Mouse (Mus musculus) CD4-positive, CD25-positive, alpha-beta regulatory T cell, adult 4 months (primary cell): ENCODE results near the gene Unc13d. TPM values are rescaled to one million over a fixed set of nuclear protein-coding genes. Genes with fewer than 3 reads are reported as not detected.
"Not testable (repeated sequence)": the region's sequence is repeated elsewhere in the genome, so short reads cannot be mapped to it uniquely, and the experiment has no call there.

Experiments
- ATAC-seq: one replicate; pipeline ENCODE4 v1.8.0; 2017
- polyA plus RNA-seq, 2 experiments: library from polyadenylated mRNA; unstranded; fragments of 100-300 nt; shearing (Covaris generic); gene quantifications; one replicate each; pipeline ENCODE4 v1.2.1; 2017

Unc13d gene
- polyA plus RNA-seq, 2 experiments from 2014 or later: 73.8 to 138 TPM

DNA sequence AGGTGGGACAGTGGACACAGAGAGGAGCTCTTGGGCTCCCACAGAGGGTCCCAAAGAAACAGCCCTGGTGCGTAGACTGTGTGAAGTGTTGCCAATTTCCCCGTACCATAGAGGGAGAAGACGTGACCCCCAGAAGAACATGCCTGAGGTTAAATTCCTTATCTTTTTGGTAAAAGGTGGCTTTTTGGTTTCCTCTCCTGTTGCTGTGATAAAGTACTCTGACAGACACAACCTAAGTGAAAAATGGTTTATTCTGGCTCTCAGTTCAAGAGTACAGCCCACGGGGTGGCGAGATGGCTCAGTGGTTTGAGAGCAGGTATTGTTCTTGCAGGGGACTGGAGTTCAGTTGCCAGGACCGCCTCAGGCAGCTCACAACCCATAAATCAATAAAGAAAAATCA lies 21.7 kb upstream of the Unc13d start:
- no peak for ATAC-seq

DNA sequence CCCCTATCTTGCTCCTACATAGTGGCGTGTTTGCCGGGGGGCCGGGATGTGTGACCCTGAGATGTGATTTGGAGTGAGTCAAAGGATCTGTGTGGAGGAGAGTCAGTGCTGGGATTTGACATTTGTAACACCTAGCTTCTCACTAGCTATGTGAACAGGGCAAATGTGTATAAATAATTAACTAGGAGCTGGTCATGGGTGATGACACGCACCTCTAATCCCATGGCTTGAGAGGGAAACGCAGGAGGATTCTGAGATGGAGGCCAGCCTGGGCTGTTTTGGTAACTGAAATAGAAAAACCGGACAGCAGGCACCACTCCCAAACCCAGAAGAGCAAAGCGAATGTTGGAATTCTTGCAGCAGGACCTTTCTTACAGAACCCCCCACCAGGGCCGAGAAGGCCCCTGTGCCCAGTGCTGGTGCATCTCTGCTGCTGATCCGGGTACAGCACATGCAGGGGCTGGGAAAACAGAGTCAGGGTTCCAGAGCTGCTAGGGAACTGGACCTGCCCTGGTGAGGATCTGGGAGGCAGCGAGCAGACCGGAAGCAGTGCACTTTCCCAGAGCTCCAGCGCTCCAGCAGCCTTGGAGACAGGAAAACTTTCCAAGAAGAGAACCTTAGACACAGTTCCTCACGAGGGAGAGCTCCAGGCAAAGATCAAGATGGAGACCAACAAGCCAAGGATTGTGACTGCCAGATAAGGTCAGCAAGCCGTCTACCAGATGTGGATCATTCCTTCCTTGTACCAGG lies 21.1 kb upstream of the Unc13d start:
- no peak for ATAC-seq

DNA sequence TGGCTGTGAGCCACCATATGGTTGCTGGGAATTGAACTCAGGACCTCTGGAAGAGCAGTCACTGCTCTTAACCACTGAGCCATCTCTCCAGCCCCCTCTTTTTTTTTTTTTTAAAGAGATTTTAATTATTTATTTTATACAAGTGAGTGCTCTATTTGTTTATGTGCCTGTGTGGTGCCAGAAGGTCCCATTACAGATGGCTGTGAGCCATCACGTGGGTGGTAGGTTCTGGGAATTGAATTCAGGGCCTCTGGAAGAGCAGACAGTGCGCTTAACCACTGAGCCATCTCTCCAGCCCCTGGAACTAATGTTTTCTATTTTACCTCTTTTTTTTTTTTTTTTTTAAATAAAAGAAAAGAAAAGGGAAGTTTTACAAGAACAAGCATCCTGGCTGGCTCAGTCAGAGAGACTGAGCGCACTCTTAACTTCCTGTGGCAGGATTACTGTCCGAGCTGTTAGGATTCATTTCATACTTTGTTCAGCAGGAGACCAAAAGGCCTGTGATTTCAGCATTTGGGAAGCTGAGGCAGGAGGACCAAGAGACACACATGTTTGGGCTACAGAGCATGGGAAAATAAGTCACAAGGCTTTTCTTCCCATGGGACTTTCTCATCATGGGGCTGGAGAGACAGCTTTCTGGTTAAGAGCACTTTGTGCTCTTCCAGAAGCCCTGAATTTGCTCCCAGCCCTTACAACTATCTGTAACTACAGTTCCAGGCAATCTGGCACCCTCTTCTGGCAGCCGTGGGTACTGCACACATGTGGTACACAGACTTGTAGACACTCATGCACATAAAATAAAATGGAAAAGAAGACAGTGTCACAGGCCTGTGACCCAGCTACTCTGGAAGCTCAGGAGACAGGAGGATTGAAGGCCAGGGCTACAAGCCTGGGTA lies 18.7 kb upstream of the Unc13d start:
- no peak for ATAC-seq

DNA sequence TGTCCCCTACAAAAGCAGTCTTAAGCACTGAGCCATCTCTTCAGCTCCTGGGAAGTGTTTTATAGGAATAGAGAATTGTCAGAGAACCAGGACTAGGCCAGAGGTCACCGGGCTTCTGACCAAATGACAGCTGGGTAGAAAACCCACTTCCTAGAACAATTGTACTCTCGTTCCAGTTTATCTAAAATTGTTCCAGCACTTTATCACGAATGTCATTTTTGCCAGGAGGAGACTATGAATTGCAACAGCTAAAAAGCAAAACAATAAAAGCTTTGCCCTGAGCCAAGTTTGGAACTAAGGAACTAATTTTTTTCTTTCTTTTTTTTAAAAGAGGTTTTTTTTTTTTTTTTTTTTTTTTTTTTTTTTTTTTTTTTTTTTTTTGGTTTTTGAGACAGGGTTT lies 17.8 kb upstream of the Unc13d start:
- ATAC-seq: no peak

DNA sequence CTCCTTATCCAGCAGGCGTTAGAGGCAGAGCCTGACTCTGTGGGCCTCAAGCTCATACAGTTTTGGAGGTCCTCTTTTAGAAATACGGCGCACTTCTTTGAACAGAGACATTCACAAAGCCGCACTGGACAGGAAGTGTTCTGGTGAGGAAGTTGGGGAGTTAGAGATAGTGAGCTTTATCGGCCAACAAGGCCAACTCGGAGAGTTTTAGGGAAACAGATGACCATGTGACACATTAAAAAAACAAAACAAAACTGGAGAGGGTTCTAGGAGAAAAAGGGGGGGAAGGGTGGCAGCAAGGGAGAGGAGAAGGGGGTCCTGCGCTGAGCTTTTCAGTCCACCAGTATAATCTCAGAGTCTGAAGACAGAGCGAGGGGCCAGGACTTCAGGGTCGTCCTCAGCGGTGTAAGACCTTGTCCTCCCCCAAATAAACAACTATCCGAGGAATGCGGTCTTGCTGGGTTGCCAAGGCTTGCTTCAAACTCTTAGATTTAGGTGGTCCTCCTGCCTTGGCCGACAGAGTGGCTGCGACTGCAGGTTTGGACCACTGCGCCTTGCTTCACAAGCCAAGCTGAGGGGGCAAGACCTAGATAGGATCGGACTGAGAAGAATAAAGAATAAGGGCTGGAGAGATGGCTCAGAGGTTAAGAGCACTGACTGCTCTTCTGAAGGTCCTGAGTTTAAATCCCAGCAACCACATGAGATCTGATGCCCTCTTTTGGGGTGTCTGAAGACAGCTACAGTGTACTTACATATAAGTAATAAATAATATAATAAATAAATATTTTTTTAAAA lies 16.2 kb upstream of the Unc13d start:
- ATAC-seq: no peak

DNA sequence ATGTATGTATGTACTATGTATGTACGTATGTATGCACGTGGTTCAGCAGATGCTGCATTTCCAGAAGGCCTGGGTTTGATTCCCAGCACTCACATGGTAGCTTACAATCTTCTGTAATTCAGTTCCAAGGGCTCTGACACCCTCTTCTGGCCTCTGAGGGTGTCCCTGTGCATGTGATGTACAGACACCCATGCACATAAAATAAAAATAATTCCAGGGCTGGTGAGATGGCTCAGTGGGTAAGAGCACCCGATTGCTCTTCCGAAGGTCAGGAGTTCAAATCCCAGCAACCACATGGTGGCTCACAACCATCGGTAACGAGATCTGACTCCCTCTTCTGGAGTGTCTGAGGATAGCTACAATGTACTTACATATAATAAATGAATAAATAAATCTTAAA lies 15.2 kb upstream of the Unc13d start:
- not testable (repeated sequence) for ATAC-seq

DNA sequence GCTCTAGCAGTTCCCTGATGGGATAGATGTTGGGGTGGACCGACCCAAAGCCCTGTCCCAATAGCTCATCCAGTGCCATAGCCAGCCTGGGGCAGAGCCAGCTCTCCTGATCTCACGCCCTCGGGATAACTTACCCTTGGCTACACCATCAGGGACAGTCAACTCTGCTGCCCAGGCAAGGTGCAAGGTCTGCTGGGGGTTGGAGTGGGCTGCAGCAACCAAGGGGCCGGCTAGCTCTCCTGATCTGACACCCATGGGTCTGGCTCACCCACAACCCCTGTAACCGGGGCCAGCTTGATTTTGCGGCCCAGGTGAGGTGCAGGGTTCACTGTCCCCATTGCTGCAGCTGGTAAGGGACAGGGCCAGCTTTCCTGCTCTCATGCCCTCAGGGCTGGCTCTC lies 13.8 kb upstream of the Unc13d start:
- no peak for ATAC-seq

DNA sequence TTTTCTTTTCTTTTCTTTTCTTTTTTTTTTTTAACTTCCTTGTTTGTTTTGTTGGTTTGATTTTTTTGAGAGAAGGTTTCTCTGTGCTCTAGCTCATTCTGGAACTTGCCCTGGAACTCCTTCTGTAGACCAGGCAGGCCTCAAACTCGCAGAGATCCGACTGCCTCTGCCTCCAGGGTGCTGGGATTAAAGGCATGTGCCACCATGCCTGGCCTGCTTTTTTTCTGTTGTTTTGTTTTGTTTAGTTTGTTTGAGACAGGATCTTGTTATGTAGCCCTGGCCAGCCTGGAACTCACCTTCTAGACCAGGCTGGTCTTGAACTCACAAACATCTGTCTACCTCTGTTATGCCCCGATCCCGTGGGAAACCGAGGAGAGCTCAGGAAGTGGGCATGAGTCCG lies 11.8 kb upstream of the Unc13d start:
- no peak for ATAC-seq

DNA sequence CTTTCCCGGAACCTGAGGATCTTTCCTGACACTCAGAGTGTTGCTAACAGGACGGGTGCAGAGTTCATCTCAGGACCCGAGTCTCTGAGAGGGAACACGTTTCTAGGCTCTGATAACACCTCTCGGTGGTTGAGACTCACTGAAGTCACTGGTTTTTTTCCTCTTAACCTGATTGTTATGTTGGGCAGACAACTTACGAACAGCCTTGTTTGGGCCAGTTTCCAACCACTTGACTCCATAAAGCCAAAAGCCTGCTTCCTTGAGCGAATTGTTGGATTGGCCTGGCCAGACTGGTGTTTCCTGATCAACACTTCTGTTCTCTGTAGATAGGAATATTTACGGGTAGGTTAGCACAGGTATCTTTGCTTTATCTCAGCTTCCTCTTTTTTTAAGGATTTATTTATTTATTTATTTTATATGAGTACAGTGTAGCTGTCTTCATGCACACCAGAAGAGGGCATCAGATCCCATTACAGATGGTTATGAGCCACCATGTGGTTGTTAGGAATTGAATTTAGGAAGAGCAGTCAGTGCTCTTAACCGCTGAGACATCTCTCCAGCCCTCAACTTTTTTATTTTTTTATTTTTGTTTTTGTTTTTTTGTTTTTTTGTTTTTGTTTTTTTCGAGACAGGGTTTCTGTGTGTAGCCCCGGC lies 11.1 kb upstream of the Unc13d start:
- no peak for ATAC-seq

DNA sequence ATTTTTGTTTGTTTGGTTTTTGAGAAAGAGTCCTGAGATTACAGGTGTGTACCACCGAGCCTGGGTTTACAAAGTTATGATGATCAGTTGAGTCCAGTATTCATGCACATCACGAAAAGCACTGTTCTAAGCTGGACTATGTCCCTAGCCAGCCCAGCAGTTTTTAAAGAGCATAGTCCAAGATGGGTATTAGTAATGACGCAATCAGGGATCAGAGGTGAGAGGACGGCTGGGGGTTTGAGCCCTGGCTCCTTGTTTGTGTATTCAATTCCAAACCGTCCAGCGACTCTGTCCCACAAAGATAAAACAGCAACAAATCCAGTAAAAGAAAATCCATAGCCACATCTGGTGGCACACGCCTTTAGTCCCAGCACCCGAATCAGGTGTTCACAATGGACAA lies 10.4 kb upstream of the Unc13d start:
- no peak for ATAC-seq

DNA sequence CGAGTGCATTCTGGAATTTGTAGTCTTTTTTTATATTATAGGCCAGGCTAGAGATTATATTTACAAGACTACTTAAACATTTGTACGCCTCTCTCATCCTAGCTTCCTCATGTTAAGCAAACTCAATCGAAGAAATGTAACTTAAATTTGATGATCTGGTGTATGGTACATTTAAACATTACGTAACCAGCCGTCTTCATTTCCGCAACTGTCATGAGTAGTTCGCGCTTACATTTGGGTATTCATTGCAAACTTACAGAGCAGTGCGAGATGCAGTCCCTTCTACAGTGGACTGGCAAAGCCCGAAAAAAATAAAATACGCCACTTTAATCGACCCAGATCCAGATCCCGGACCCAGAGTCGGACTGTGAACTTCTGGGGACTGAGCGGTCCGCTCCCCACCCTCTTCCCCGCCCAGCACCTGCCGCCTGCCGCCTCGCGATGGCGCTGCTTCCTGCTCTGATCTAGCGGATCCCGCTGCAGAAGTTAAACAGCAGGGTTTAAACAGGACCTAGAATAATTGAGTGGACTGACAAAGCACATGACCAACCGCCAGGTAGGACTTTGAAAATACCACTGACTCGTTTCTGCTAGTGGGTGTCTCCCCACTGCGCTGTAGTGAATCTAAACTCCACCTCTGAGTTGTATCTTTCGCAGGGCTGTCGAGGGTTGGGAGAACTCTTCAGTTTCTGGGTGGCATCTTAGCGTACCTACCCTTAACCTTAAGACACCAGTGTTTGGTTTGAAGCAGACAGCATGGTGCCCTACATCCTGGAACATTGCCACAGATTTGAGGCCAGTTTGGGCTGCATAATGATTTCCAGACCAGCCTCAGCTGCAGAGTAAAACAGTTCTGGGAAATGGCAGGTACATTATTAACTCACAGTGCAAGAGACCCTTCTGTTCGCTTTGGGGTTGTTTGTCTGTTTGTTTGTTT lies 9.7 kb upstream of the Unc13d start:
- ATAC-seq: peak; percentile 59

DNA sequence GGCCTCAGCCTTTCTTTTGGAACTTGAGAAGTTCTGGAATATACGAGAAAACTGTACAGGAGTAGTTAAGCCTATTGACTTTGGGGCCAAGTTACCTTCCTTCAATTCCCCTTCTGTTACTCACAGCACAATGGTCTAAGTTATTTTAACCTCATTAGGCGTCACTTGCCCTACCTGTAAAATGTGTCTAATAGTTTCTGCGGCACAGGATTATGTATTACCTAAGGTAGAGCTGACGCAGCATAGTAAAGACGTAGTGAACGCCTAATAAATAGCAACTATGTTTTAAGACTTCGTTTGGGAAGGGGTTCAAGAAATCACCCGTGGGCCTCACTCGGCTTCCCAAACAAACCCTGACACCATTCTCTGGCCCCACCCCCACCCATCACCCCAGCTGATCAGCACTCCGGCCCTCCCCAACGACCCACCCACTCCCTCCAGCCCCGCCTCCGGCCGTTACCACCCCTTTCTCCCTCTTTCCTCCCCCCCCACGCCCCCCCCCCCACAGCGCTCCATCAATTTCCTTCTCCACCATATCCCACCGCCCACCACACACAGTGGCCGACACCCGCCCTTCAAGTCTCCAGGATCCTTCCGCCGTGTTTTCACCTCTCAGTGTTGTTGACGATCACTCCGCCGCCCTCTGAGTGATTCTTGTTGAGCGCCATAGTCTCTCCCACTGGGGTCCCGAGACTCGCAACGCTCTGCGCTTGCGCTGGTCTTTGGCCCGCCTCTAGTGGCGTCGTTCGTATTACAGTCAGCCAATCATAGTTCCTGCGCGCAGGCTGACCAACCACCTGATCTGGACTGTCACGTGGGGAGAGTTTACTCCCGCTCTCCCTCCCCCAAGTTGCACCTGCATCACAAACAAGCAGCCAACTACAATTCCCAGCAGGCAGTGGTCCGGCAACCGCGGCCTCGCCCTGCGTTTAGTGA lies 8.8 kb upstream of the Unc13d start, which contains the start of gene Wbp2:
Gene Wbp2, minus strand, starts transcription at position 738 of the 936 bp plus-strand sequence.
- ATAC-seq: peak; percentile 94

DNA sequence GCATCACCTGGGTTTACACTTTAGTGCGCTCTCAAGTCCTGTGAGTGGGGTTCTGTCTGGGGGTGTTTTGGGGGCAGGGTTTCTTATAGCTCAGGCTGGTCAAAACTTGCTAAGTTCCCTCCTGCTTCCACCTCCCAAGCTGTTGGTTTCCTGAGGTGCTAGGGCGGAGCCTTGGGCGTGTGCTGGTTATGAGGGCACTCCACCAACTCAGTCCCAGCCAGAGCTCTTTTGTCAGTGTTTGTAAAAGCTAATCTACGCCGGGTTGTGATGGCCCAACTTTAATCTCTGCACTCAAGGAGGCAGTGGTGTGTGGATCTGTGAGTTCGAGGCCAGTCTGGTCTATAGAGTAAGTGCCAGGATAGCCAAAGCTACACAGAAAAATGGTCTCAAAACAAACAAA lies 6.4 kb upstream of the Unc13d start:
- ATAC-seq: no peak

DNA sequence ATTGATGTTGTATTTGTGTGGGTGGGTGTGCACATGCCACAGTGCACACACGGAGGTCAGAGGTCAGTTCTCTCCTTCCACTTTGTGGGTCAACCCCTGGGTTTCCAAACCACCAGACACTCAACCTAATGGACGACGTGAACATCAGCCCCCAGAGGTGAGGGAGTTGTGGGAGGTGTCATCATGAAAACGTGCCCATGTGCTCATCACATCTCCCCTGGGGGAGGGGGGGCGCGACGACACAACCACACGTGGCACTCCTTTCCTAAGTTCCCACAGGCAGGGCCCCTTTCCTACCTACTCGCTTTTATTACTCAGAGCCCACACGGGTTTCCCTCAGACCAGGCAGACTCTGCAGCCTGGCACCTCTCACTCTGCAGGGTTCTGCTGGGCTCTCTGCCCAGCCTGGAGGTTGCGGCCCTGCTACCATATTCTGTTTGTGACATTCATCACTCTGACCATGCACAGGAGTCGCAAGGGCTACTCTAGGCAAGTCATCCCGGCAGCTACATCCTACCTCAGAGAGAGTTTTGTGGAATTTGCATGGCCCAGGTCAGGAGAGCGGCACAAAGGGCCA lies 5.4 kb upstream of the Unc13d start:
- no peak for ATAC-seq

DNA sequence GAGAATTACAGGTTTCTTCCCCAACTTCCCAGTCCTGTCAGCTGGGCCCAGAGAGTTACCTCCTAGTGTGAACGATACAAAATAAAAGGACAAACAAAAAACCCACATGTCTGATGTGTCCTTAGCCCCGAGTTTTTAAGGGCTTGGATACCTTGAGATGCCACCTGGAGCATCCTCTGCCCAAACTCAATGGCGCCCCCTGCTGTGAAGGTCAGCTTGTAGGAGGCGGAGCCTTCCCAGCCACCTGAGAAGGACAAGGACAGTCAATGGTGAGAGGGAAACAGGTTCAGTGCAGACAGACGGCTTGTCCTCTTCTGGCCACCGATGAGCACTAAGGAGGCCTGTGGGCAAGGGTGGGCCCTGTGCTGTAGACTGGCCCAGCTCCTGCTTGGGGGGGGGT lies 3.3 kb upstream of the Unc13d start:
- ATAC-seq: no peak

DNA sequence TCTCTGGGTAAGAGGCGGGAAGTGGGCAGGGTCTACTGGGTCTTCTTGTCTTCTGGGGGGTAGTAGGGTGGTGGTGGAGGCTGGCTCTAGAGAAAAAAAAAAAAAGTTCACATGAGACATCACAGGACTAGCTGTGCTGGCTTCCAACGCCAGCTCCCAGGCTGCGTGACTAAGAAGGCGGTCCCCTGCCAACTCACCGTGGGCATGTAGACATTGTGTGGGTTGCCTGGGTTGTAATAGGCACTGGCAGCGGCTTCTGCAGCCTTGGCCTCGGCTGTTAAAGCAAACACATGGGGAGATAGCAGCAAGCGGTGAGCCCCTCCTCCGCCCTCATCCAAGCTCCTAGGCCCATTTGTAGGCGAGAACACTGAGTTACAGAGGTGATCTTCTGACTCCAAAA lies 1.8 kb upstream of the Unc13d start:
- no peak for ATAC-seq

DNA sequence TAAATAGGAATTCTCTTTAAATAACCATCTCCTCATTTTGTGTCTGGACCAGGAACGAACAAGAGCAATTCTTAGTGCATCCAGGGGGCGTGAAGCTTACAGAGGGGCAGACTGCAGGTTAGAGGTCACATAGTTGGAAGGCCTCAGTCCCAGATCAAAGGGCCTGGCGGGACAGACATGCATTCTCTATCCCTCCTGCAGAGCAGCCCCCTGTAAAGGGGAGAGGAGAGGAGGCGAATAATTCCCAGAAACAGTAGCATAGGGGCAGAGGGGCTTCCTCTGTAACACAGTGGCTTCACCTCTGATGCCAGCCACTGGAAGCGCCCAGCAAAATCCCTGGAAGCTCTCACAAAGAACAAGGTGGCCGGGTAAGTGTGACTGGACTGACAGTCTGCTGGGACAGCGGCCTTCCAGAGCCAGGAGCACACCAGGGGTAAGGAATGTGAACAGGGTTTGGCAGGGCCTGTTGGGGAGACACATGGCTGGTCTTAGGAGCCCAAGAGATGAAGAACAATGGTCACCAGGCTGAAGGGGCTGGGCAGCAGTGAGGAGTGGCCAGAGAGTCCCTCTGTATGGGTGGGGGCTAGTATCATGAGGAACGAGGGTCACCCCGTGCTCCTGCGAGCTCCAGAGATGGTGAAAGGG lies 1.0 kb upstream of the Unc13d start:
- ATAC-seq: no peak

DNA sequence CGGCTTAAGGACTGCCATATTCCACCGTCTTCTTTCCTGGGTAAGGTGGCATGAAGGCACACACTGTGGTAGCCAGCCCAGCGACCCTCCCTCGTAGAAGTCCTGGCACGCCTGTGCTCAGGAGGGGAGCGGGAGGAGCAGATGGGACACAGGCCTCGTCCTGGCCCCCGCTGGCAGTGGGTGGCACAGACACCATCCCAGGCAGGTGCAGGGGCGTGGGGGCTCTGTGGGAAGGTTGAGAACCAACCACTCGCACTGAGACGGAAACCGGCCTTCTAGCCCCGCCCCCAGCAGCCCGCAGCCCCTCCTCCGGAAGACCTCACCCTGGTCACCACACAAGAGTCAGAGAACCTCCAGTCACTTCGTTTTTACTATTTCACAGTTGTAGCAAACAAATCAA lies 460 bp upstream of the Unc13d start:
- peak; percentile 78 for ATAC-seq

DNA sequence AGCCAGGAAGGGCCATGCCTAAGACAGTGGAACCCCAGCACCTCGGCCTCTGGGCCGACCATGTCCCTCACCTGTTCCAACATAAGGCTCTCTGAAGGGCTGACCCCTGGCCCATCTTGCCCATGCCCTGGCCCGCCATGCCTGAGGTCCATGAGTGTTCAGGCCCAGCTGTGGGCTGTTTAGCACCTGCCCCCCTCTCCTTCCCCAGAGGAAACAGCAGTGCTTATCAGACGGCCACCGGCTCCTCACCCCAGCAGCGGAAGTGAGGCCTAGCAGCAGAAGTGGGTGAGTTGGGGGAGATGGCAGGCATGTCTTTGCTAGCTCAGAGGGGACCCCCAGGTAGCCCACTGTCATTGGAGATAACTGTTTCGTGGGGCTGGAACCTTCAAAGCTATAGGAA lies 925 bp downstream of the Unc13d start:
- ATAC-seq: peak; percentile 60

DNA sequence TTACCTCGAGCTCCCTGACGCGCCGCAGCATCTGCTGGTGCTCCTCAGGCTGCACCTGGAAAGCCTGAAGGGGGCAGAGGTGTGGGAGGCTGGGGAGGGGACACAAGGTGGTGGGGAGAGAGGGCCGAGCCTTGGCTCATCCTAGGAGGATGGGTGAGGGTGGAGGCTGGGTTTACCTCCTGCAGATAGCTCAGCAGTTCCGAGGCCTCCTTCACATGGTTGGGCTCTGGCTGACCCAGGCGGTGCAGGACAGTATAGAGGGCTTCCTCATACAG lies 1.6 kb downstream of the Unc13d start:
- no peak for ATAC-seq
